Mouse (Mus musculus): ENCODE measurements around the gene Ugt1a7c. TPM values are rescaled to one million over a fixed set of nuclear protein-coding genes. Genes with fewer than 3 reads are reported as not detected.

Gene Ugt1a7c
- total RNA-seq, 2 experiments from 2014 or later, result 0.44 to 0.59 TPM

- no peak for DNase-seq (ENCODE audit: low spot score in 2 of 2)
- H3K27ac ChIP-seq, result no peak within 1 kb of the TSS
Observed at GRCm38 (mm10) chr1:88226670-88227379, 132.0 kb downstream of the Ugt1a7c start, which contains the start of gene Mroh2a. Gene Mroh2a, plus strand, starts transcription at chr1:88226986.

GRCm38 (mm10) chr1:88227482-88227881 lies 132.6 kb downstream of the Ugt1a7c start:
- TF ChIP-seq CTCF (conservative IDR thresholded peaks at IDR 0.05), result no peak
- Histone ChIP-seq H3K4me3 (no peak overlapping the region), H3K27ac (no peak overlapping the region)
- no peak for DNase-seq (ENCODE audit: low spot score in 2 of 2)

More at GRCm38 (mm10) chr1:88226670-88227379, 132.0 kb downstream of the Ugt1a7c start, which contains the start of gene Mroh2a:
- no peak within 1 kb of the TSS for H3K4me3 ChIP-seq
- no peak for TF ChIP-seq CTCF (conservative IDR thresholded peaks at IDR 0.05)

DNA sequence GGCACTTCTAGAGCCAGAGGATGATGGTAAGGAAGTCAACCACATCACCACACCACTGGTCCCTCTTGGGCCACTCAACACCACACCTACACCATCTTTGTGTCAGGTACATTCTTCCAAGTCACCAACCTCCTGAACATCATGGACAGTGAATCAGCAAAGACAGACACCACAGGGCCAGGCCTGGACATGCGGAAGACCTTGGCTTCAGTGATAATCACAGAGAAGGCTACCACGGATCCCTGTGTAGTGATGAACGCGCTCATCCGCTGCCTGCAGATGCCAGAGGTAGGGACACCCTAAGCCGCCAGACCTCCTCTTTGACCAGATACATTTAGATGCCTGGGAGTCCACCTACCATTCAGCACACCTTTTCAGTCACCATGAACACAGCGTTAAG lies 133.3 kb downstream of the Ugt1a7c start:
- no peak overlapping the region for H3K27ac ChIP-seq
- H3K4me3 ChIP-seq, result no peak overlapping the region
- no peak for DNase-seq (ENCODE audit: low spot score in 2 of 2)
- no peak for TF ChIP-seq CTCF (conservative IDR thresholded peaks at IDR 0.05)

DNA sequence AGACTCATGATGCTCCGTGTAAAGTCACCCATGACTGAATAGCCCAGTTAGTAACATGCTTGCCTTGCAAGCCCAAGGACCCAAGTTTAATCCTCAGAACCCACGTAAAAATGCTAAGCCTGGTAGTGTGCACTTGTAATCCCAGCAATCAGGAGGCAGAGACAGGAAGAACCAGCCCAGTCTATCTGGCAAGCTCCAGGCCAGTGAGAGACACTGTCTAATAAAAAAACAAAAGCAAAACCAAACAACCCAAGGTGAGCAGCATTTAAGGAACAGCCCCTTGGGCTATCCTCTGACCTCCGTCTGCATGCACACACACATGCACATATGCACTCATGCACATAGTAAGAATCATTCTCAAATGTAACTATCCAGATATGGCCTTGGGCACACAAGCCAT lies 134.7 kb downstream of the Ugt1a7c start:
- Histone ChIP-seq H3K27ac (no peak overlapping the region), H3K4me3 (no peak overlapping the region)
- no peak for DNase-seq (ENCODE audit: low spot score in 2 of 2)
- no peak for TF ChIP-seq CTCF (conservative IDR thresholded peaks at IDR 0.05)

DNA sequence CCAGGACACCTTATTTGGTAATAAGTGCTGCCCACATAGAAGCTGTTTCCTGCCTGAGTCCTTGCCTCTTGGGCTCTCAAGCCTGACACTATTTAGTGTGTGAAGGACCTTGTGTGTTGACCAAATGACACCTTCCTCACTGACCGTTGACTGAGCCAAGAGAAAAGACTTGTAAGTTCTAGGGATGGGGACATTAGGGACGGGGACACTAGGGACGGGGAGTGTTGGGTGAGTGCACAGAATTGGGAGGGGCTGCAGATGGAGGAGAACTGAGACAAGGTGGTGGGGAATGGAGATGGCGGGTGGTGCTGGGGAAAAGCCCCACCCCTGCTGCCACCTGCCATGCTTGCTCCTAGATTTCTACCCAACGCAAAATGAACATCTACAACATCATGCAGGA lies 135.1 kb downstream of the Ugt1a7c start:
- no peak overlapping the region for H3K4me3 ChIP-seq
- no peak for TF ChIP-seq CTCF (conservative IDR thresholded peaks at IDR 0.05)
- H3K27ac ChIP-seq, result no peak overlapping the region
- DNase-seq (ENCODE audit: low spot score in 2 of 2), result no peak

GRCm38 (mm10) chr1:88230421-88230820 lies 135.6 kb downstream of the Ugt1a7c start:
- no peak overlapping the region for H3K27ac ChIP-seq
- DNase-seq (ENCODE audit: low spot score in 2 of 2), result no peak
- no peak overlapping the region for H3K4me3 ChIP-seq
- TF ChIP-seq CTCF (conservative IDR thresholded peaks at IDR 0.05), result no peak

- Histone ChIP-seq H3K27ac (no peak overlapping the region), H3K4me3 (no peak overlapping the region)
- no peak for DNase-seq (ENCODE audit: low spot score in 2 of 2)
- TF ChIP-seq CTCF (conservative IDR thresholded peaks at IDR 0.05), result no peak
Observed at GRCm38 (mm10) chr1:88230981-88231802, 136.3 kb downstream of the Ugt1a7c start.

GRCm38 (mm10) chr1:88231803-88232499 lies 137.1 kb downstream of the Ugt1a7c start:
- H3K4me3 ChIP-seq, result no peak overlapping the region
- H3K27ac ChIP-seq, result no peak overlapping the region
- no peak for DNase-seq (ENCODE audit: low spot score in 2 of 2)
- no peak for TF ChIP-seq CTCF (conservative IDR thresholded peaks at IDR 0.05)

DNA sequence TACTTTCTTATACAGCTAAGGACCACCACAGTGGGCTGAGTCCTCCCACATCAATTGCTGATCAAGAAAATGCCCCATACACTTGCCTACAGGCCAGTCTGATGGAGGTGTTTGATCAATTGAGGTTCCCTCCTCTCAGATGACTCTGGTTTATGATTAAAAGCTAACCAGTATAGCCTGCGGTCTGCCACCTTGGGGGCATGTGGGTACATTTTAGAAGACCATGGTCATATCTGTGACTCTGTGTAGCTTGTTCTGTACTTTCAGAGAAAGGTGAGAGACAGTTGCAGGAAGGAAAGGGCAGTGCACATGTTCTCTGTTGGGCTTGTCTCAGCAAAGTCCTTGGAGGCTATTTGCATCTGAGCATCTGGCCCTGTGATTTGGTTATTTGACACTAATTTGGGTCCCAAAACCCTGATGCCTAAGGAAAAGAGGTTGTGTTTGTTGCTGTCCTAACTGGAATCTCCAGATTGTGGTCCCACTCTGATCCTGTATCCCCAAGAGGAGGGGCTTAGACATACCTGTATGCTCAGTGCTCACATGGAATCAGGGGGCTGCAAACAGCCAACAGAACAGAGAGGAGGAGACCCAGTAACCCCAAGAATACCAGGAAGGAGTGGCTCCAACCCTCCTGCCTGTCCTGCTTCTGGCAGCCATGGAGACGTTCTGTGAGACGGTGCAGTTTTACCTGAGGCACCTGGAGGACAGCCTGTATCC lies 138.0 kb downstream of the Ugt1a7c start:
- no peak overlapping the region for H3K27ac ChIP-seq
- no peak overlapping the region for H3K4me3 ChIP-seq
- no peak for TF ChIP-seq CTCF (conservative IDR thresholded peaks at IDR 0.05)
- DNase-seq (ENCODE audit: low spot score in 2 of 2), result no peak

- no peak for DNase-seq (ENCODE audit: low spot score in 2 of 2)
- Histone ChIP-seq H3K4me3 (no peak overlapping the region), H3K27ac (no peak overlapping the region)
- TF ChIP-seq CTCF (conservative IDR thresholded peaks at IDR 0.05), result no peak
Observed at GRCm38 (mm10) chr1:88233421-88234247, 138.8 kb downstream of the Ugt1a7c start.

DNA sequence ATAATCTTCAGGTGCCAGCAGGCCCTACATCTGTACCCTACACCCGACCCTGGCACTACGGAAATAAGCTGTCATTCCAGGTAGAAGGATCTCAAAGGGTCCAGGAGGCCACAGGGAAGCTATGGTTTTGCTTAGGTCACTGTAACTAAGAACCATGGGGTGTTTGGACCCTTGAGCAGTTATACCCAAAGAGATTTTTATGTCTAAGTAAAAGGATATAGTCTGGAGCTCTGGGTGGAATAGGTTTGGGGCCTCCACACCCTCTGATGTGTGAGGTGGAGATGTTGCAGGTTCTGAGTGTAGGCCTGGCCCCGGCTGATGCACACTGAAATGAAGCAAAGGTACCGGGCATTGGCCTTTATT lies 139.4 kb downstream of the Ugt1a7c start:
- DNase-seq (ENCODE audit: low spot score in 2 of 2), result no peak
- TF ChIP-seq CTCF (conservative IDR thresholded peaks at IDR 0.05), result no peak
- no peak overlapping the region for H3K27ac ChIP-seq
- H3K4me3 ChIP-seq, result no peak overlapping the region

DNA sequence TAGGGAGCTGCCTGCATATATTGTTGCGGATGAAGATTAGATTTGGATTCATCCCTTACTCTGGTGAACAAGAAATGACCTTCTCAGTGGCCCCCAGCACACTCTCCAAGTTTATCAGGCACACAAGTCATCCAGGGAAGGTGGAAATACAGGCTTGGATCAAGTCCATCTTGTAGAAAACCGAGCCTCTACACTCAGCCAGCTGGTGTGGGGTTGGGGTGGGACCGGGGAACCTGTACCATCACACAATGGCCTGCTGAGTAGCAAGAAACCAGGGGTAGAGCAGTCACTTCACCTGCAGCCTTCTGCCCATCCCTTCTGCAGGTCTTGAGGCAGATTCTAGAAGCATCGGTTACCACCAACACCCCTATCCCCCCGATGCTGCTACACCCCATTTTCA lies 139.8 kb downstream of the Ugt1a7c start:
- Histone ChIP-seq H3K27ac (no peak overlapping the region), H3K4me3 (no peak overlapping the region)
- no peak for DNase-seq (ENCODE audit: low spot score in 2 of 2)
- TF ChIP-seq CTCF (conservative IDR thresholded peaks at IDR 0.05), result no peak
